Mouse (Mus musculus) mouse embryonic stem cell (cell line): ENCODE measurements around the gene Dffb.
"Not testable (repeated sequence)": the region's sequence is repeated elsewhere in the genome, so short reads cannot be mapped to it uniquely, and the experiment has no call there.

Experiments
- in situ Hi-C, 2 experiments: fragments of 300-500 bp; cut with MboI; formaldehyde crosslinking; loops; 1 replicate in 1 of 2; 3 replicates in 1 of 2; pipeline ENCODE4 v1.14.3; 2019 to 2020; ENCODE audit warnings: low sequenced_read_pairs in 2 of 2, low pct_unique_long_range_greater_than_20kb in 1 of 2, mixed read lengths in 1 of 2; ENCODE audit not compliant: unreplicated experiment in 1 of 2

The Dffb gene

DNA sequence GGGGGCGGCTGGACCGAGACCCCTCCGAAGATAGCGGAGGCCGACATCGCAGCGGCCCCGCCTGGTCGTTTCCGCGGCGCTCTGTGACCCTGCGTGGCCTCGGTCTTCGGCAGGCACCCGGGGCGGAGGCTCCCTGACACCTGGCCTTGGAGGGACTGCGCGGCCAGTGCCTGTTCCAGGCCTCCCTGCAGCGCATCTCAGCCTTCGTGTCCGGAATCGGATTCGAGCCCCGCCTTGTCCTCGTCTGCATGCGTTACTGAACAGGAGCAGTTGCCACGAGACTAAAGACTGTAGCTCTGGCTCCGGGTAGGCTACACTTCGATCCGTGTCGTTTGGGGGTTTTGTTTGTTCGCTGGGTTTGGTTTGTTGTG is 351 bp upstream of the Dffb start:
- in situ Hi-C loops: no loop called here

DNA sequence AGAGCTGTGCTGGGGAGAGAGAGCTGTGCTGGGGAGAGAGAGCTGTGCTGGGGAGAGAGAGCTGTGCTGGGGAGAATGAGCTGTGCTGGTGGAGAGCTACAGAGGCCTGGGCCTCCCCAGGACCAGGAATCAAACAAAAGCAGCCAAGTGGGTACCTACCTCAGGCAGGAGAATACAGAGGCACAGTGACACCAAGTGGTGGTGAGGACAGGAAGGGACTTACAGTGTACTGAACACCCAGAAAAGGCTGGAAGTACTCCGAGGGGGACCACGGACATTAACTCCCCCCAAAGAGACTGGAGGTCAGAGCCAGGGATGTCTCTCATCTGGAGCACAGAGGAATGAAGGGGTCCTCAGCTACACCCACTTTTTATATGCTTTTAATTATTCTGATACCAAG is 6.9 kb downstream of the Dffb start:
- in situ Hi-C loops: no loop called here

DNA sequence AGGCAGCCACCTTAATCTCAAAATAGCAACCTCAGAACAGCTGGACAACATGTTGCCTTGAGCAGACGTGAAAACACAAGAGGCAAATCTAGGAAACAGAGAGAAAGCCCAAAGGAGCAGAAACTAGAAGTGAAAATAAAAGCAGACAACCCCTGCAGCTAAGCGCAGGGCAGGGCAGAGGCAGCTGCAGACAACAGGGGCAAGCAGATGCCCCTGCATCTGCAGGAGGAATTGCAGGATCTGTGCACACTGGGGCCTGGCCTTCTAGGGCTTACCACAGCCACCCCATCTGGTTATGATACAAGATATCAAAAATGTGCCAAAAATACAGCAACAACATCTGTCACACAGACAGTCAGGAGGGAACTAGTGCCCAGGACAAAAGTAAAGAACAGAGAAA is 7.4 kb downstream of the Dffb start:
- in situ Hi-C loops: no loop called here

DNA sequence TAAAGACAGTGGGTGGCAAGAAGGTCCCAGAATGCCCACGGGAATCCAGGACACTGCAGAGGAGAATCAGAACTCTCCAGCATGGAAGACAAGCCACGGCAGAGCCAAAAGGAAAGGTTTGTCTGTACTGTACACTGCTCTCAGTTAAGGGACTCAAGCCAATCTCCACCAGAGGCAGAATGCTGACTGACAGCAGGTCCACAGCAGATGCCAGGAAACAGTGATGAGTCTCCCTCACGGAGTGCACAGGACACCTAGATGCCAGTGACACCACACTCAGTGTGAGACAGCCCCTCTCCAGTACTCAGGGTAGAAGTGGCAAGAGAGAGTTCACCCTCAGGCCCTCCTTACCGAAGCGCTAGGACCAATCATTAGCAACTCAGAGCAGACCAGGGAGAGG is 8.3 kb downstream of the Dffb start:
- in situ Hi-C loops: no loop called here

DNA sequence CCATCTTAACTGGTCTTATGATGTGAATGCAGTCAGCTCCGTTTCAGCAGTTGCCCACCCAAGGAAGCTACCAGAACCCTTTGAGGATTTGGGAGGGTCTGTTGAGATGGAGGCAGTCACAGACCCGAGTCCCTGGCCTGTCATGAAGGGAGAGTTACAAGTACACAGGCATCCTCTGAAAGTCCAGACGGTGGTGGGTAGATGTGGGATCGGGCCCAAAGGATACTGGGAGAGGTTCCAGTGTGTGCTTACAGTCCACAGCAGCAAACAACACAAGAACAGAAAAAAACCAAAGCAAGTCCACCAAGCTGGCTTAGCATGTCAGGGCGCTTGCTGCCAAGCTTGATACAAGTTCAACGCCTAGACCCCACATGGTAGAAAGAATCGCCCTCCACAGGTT is 12.3 kb downstream of the Dffb start:
- in situ Hi-C loops: no loop called here

DNA sequence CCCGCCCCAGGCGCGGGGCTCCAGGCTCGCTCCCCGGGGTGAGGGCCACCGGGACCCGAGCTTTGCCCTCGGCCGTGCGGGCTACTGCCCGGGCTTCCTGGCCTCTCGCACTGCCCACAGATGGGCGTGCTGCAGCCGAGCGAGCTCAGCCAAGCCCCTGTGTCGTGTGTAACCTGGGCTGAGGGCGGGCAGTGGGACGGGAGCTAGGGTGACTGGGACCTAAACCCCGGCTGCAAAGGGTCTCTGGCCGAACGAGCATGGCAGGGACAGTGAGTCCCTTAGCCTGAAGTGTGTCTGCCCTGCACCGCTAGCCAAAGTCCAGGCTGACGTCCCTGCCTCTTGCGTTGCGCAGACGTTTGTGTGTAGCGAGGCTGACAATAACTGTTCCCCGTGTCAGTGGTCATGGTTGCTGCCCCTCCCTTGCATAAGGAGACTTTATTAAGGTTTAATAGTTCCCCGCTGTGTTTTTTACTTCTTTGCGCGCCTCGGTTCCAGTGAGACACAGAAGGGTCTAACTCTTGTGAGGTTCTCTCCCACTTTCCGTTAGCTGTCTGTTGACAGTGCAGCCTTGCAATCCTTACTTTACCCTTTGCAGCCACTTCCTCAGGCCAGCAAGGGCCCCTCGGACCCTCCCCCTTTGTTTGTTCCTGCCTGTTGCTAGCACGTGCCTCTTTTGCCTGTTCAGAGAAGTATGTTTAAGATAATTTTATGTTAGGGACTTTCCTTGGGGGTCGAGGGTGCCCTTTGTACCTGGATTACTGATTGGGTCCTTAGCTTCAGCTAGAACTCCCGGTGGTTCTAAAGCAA is 17.3 kb downstream of the Dffb start:
- in situ Hi-C loops: no loop called here

DNA sequence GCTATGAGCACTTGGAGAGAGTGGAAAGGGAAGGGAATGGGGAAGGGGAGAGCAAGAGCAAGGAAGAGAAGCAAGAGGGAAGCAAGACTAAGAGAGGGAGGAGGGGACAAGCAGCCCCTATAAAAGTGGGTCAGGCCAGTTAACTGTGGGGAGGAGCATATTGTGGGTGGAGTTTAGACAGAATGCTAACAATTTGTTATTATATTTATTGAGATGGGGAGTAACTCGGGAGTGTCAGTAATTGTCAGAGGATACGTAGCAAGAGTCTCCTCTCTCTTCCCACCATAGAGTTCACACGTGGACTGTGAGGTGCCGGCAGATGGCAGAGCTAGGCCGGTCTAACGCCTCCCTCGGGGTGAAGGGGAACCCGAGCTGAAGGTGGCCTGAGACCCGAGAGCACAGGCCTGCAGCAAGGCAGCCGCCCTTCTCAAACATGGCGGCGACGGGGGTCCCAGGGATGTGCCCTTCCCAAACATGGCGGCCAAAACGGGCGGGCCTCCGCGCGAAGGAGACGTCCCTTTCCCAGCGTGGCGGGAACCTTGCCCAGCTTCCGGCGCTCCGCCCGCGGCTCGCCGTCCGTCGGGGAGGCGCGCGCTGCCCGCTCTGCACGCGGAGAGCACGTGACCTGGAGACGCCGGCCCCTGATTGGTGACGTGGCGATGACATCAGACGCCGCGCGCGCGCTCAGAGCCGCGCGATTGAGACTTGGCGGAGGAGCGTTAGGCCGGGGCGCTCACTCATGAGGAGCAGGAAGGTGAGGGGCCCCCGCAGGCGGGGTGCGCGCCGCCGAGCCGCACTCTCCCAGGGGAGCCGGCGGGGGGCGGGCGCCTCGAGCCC is 18.1 kb downstream of the Dffb start, which contains the start of gene A430005L14Rik:
Gene A430005L14Rik (plus strand): TSS at position 669 of the 837 bp plus-strand sequence.
- in situ Hi-C loops: no loop called here

DNA sequence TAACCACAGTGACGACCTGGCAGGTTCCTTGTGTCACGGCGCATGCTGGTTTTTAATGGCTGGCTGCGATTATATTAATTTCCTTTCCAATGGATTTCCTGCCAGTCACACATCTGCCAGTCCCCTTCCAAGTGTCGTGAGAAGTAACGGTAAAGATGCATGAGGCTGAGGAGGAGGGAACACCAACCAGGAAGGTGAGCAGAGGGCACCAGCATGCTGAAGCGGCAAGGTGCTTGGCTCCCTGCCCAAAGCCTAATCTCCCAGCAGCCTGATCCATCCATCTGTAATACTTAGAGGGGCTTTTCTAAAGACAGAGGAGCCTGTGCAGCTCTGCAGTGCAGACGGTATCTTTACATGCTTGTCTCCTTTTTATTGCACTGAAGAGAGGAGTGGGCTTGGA is 19.3 kb downstream of the Dffb start:
- in situ Hi-C loops: no loop called here

DNA sequence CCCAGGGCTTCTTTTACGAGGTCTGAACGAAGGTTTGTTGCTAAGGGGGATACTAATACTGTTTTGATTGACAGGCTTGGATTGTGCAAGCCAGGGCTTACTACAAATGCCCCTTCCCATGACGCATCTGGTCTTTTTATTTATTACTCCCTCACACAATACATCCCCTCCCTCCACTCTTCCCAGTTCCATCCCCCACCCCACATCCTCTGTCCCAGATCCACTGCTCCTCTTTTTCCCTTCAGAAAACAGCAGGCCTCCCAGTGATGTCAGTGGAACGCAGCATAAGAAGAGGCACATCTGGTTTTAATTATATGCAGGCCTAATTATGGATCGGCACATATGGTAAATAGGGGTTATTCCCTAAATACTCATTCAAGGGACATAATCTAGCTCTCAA is 23.2 kb downstream of the Dffb start:
- in situ Hi-C loops: no loop called here

DNA sequence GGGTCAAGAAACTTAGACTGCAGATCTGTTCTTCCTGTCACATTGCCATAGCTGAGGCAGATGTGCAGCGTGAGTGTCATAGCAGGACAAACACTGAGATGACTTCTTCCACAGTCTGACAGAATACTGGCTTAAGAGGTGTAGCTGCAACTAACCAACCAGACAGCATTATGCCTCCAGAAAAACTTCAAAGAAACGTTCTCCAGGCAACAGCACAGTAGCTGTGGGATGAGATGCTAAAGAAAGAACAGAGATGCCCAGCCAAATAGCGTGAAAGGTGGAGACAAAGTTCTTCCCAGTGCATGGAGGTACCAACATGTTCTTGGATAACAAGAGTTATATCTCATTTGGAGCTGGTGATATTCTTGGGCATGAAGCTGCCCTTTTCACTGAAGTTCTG is 23.8 kb downstream of the Dffb start:
- in situ Hi-C loops: no loop called here

DNA sequence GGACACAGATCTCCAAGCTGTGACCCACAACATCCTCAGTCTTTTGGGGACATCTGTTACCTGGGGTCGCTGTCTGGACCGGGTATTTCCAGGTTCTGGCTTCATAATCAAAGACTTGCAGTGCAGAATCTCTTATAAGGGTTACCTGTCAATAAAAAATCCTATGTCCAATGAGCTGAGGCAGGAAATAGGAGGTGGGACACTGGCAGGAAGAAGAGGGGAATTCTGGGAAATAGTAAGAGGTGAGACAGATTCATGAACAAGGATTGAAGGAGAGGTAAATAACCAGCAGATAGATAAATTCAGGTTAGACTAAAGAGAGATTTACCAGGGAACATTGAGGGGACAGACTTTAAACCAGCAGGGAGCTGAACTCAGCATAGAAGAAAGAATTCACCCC is 24.6 kb downstream of the Dffb start:
- in situ Hi-C loops: no loop called here

DNA sequence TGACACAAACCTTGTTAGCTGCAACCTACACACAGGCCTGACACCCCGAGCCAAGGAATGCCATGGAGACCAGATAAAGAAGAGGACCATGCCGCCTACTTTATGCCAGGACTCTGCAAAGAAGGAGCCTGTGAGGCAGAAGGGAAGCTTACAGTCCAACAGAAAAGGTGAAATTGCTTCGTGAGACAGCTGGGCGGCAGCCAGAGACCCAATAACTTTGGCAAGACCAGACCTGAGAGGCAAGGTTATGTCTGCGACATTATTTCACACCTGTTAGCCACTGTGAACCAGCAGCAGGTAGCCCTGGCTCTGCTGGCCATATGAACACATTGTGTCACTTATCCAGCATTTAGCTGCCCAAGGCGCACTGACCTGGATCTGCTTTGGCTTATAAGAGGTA is 29.2 kb downstream of the Dffb start:
- in situ Hi-C loops: loop anchor here in 1 of 2 experiments (10.0 kb wide), 1 partner anchor 1151 kb away; no protein-coding TSS in a partner anchor

DNA sequence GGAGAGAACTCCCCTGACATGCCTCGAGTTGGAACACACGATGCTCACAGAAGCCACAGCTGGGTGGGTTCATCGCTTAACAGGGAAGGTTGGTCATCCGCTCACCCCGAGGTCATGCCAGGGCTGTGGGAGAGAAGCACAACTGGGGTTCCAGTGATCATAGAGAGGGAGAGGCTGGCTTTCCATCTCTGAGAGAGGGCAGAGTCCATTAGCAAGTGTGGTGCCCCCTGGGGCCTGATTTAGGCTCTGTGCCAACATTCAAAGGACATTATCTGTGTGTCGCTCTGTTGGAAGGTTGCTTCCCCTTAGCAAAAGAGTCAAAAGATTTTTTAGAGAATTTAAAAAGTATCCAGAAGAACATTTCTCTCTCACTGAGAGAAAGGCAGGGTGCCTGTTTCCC is 30.7 kb downstream of the Dffb start:
- in situ Hi-C loops: loop anchor here in 1 of 2 experiments (10.0 kb wide), 1 partner anchor 1149 kb away; no protein-coding TSS in a partner anchor

DNA sequence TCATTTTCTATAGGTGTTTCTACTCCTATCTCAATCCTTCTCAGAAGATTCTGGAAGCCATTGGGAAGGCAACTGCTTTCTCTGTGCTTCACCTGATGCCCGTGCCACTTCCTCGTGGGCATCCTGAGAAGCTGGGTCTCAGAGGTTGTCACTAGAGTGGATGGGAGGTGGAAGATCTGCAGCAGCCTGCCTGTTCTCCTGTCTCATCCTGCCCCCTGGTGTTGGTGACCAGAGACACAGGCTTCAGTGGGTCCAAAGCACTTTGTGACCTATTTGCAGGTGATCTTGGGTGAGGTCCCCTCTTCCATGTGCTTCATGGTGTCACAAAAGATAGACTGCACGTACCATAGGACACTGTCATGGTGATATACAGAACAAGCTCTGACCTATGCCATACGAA is 31.7 kb downstream of the Dffb start:
- in situ Hi-C loops: loop anchor here in 1 of 2 experiments (10.0 kb wide), 1 partner anchor 1148 kb away; no protein-coding TSS in a partner anchor

DNA sequence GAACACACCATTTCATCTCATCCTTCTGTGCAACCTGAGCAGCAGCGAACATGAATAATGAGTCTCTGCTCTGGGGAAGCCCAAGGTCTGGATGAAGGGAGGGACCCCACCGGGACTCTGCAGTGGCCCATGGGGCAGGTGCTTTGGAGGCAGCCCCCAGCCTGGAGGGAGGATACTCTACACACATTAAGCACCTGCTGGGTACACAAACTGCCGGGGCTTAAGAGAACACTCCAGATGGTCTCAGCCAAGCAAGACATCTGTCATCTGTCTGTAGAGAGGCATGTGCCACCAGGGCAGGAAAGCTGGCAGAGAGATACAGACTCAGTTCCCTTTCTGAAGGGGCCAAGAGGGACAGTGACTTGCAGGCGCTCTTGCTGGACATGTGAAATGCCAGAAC is 45.0 kb downstream of the Dffb start:
- in situ Hi-C loops: no loop called here

DNA sequence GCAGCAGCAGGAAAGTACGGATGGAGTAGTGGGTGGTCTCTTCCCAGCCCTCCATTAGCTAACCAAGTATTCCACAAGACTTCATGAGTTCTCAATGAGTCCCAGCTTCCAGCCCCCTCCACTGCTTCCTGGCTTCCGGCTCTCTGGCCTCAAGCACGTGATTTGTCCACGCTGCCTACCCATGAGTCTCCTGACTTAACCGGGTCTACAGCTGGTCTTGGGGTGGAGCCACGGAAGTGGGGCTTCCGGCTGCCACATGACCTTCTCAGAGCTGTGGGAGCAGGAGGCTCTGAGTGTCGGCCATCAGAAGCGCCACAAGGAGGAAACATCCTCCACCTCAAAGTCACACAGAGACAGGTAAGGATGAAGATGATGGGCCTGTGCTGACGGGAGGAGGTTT is 45.5 kb downstream of the Dffb start:
- in situ Hi-C loops: no loop called here

DNA sequence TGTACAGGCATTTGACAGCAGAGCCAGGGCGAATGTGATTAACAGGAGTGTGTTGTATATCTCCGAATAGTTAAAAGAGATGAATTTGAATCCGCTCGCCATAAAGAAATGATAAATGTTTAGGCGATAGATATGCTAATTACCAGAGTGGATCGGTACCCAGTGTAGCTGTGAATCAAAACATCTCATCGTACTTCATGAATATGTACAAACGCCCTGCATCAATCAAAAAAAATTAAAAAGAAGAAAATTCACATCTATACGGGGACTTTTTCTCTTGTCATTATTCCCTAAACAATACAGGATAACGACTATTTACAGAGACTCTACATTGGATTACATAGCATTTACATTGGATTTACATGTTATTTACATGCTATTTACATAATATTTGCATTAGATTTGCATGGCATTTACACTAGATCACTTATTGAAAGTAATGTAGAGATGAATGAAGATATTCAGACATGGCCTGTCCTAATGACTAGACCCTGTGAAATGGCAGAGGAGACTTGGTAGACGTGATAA is 46.1 kb downstream of the Dffb start:
- in situ Hi-C loops: no loop called here

DNA sequence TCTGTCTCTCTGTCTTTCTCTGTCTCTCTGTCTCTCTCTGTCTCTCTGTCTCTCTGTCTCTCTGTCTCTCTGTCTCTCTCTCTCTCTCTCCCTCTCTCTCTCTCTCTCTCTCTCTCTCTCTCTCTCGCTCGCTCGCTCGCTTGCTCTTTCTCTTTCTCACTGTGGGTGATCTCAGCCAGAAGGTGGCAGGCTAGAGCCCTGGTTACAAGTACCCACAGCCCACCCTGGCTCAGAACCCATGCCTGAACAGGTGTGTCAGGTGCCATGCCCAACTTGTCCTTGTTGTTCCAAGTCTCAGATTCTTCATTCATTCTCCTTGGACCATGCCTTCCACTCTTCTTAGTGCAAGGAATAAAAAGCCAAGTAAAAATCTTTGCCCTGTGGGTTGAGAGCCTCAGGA is 52.8 kb downstream of the Dffb start:
- in situ Hi-C loops: not testable (repeated sequence)

DNA sequence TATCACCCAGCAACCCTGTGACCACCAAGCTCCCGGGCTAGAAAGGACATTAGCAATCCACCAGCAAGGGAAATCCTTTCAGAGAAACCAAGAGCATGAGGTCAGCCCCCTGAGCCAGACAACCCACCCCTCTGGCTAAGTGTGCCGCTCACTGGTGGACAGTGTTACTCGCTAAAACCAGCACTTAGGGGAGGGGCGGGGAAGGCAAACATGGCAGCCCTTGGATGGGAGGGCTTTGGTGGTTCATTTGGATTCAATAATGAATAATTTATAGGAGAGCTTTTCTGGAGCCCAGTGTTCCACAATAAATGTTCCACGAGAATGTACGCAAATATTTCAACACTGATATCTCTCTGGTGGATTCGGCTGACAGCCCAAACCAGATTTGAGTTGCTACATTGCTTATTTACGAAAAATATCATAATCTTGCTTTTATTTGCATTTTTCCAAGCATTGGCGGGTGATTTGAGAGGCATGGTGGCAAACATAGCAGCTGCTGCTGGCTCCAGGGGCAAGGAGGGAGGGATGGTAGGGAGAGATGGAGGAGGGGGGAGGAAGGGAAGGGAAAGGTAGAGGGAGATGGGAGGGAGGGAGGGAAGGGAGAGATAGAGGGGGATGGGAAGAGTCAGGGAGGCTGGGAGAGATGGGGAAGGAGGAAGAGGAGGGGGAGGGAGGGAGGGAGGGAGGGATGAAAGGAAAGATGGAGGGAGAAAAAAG is 54.3 kb downstream of the Dffb start:
- in situ Hi-C loops: no loop called here
